Mouse (Mus musculus): ENCODE data around the gene Cox17. TPM values are rescaled to one million over a fixed set of nuclear protein-coding genes. Genes with fewer than 3 reads are reported as not detected.

Gene Cox17
- polyA plus RNA-seq, 1 experiment = 256 TPM

DNA sequence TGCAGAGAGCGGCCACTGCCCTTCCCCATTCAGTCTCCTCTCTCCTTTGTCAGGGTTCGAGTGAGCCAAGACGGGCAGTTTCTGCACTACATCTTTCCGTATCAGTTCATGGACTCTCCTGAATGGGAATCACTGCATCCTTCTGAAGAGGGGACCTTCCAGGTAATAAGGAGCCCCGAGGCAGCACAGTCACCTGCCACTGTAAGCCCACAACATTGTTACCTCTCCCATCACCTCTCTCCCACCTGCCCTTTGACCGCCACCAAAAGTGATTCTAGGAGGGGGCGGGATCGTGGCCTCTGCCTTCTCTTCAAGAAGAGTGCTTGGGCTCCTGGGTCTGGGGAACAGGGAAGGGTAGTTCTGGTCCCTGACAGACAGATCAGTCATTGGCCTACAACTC is 22.6 kb downstream of the Cox17 start:
- Histone ChIP-seq H3K4me1 (ENCODE audit: control insufficient read depth, insufficient read depth, low read length) (peaks cover 8% of the 10 kb centered on the region), H3K27ac (ENCODE audit: insufficient read depth, low read length) (no peak overlapping the region), H3K27me3 (ENCODE audit: control insufficient read depth, insufficient read depth, low read length) (no peaks in the 10 kb centered on the region), H3K4me3 (replicated peaks; ENCODE audit: insufficient read depth, low read depth, low read length) (no peak overlapping the region)
- no peak for DNase-seq
- 94% methylated on average over 8 of the region's 8 CpGs for whole genome bisulfite sequencing
- TF ChIP-seq POLR2A (IDR thresholded peaks at IDR 0.05; ENCODE audit: borderline replicate concordance, insufficient read depth, low read length) (no peak), CTCF (IDR thresholded peaks at IDR 0.05; ENCODE audit: borderline replicate concordance, insufficient read depth, low read depth, low read length) (no peak)

DNA sequence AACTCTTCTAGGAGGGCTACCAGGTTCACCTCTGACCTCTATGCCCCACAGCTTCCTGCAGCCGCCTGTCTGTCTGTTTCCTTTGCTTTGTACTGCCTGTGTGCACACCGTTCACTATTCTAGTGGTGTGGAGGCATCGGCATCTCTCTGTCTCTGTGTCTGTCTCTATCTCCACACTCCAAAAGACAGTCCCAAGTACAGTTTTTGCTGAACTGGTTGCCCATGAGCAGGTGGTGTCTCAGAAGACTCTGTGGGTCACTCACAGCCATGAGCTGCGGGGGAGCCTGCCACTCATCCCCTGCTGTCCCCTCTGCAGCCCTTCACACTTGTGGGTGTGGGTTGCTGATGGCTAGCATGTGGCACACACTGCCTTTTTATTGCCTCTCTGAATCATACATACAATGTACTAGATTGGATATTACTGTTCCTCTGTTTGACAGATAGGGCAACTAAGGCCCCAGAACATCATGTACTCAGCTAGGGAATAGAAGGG is 23.2 kb downstream of the Cox17 start:
- peaks cover 8% of the 10 kb centered on the region for H3K4me1 ChIP-seq (ENCODE audit: control insufficient read depth, insufficient read depth, low read length)
- no peak overlapping the region for H3K27ac ChIP-seq (ENCODE audit: insufficient read depth, low read length)
- TF ChIP-seq POLR2A (IDR thresholded peaks at IDR 0.05; ENCODE audit: borderline replicate concordance, insufficient read depth, low read length) (no peak), CTCF (IDR thresholded peaks at IDR 0.05; ENCODE audit: borderline replicate concordance, insufficient read depth, low read depth, low read length) (no peak)
- DNase-seq = no peak
- WGBS = 95% methylated on average over 4 of the region's 4 CpGs
- no peaks in the 10 kb centered on the region for H3K27me3 ChIP-seq (ENCODE audit: control insufficient read depth, insufficient read depth, low read length)
- no peak overlapping the region for H3K4me3 ChIP-seq (replicated peaks; ENCODE audit: insufficient read depth, low read depth, low read length)

DNA sequence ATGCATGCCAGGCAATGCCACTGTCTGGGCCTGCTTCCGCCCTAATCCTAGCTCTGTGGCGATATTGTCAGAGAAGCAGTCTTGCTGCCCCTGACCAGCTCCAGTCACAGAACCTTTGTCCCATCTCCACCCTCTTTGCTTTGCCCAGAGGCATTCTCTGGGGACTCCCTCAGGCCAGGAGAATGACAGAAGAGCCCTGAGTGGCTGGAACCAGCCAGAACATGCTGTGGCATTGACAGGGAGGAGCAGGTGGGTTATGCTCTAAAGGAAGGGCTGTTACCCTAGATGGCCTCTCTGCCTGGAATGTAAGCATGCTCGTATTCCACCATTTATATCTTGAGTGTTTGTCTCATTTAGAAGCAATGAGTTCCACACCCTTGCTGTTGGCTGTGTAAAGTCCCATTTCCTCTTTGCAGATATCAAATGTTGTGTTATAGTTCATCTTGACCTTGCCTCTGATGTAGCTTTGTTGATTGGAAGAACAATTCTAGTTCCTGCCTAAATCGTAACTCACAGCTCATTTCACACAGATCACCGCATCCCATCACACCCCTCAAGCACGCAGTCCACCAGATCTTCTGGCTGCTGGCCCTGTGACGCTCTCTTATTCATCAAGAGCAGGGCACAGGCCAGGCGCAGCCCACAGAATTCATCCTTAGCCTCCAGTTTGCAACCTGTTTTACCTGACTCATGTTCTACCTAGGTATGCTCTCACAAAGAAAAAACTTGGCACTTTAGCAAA is 24.0 kb downstream of the Cox17 start:
- peaks cover 8% of the 10 kb centered on the region for H3K4me1 ChIP-seq (ENCODE audit: control insufficient read depth, insufficient read depth, low read length)
- no peak overlapping the region for H3K4me3 ChIP-seq (replicated peaks; ENCODE audit: insufficient read depth, low read depth, low read length)
- TF ChIP-seq CTCF (IDR thresholded peaks at IDR 0.05; ENCODE audit: borderline replicate concordance, insufficient read depth, low read depth, low read length) (no peak), POLR2A (IDR thresholded peaks at IDR 0.05; ENCODE audit: borderline replicate concordance, insufficient read depth, low read length) (no peak)
- 68% methylated on average over 8 of the region's 8 CpGs for WGBS
- H3K27me3 ChIP-seq (ENCODE audit: control insufficient read depth, insufficient read depth, low read length) = no peaks in the 10 kb centered on the region
- no peak for DNase-seq
- no peak overlapping the region for H3K27ac ChIP-seq (ENCODE audit: insufficient read depth, low read length)

DNA sequence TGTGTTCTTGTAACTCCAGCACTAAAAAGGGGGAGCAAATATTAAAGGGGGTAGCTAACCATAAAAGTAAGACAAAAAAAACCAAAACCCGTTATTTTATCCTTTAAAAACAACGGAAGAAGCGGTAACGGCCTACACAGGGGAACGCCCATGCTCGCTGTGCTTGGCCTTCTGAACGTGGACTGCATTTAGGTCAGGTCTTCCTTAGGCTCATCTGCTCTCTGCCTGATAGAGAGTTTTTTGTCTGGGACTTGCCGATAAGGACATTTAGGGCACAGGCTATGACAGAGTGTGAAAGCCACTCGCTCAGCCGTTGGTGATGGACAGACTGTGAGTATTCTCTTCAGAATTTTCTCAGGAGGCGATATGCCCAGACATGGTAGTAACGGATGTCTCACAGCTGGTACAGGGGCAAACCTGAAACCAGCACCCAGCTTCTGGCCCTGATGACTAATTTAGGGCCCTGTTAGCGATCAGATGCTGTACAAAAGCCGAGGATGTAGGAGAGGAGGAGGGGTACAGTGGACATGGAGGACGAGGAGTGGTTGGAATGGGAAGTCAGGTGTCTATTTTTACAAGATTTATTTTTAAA is 25.0 kb downstream of the Cox17 start:
- DNase-seq = no peak
- WGBS = 93% methylated on average over 15 of the region's 15 CpGs

DNA sequence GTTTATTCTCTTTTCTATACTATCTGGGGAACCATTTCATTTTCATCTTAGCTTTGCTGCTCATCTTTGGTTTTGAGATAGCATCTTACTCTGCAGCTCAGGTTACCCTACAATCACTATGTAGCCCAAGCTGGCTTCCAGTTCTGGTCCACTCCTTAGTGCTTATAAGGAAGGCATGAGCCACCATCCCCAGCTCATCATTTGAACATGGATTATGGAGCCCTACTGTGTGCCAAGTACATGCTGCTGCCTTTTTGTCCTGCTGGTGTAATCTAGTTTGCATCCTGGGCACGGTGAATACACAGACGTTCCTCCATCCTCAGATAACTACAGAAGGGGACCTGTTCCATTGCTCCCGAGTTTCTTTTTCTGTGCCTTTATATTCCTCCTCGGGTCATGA is 26.1 kb downstream of the Cox17 start:
- no peak for DNase-seq
- Histone ChIP-seq H3K27ac (ENCODE audit: insufficient read depth, low read length) (no peak overlapping the region), H3K4me1 (ENCODE audit: control insufficient read depth, insufficient read depth, low read length) (peaks cover 8% of the 10 kb centered on the region), H3K4me3 (replicated peaks; ENCODE audit: insufficient read depth, low read depth, low read length) (no peak overlapping the region), H3K27me3 (ENCODE audit: control insufficient read depth, insufficient read depth, low read length) (no peaks in the 10 kb centered on the region)
- WGBS = 90% methylated on average over 4 of the region's 4 CpGs
- no peak for TF ChIP-seq POLR2A (IDR thresholded peaks at IDR 0.05; ENCODE audit: borderline replicate concordance, insufficient read depth, low read length)
- TF ChIP-seq CTCF (IDR thresholded peaks at IDR 0.05; ENCODE audit: borderline replicate concordance, insufficient read depth, low read depth, low read length) = no peak

More for the DNA sequence above, 25.0 kb downstream of the Cox17 start:
- Histone ChIP-seq H3K27me3 (ENCODE audit: control insufficient read depth, insufficient read depth, low read length) (no peaks in the 10 kb centered on the region), H3K27ac (ENCODE audit: insufficient read depth, low read length) (no peak overlapping the region), H3K4me1 (ENCODE audit: control insufficient read depth, insufficient read depth, low read length) (peaks cover 8% of the 10 kb centered on the region), H3K4me3 (replicated peaks; ENCODE audit: insufficient read depth, low read depth, low read length) (no peak overlapping the region)
- TF ChIP-seq POLR2A (IDR thresholded peaks at IDR 0.05; ENCODE audit: borderline replicate concordance, insufficient read depth, low read length) (no peak), CTCF (IDR thresholded peaks at IDR 0.05; ENCODE audit: borderline replicate concordance, insufficient read depth, low read depth, low read length) (no peak)

DNA sequence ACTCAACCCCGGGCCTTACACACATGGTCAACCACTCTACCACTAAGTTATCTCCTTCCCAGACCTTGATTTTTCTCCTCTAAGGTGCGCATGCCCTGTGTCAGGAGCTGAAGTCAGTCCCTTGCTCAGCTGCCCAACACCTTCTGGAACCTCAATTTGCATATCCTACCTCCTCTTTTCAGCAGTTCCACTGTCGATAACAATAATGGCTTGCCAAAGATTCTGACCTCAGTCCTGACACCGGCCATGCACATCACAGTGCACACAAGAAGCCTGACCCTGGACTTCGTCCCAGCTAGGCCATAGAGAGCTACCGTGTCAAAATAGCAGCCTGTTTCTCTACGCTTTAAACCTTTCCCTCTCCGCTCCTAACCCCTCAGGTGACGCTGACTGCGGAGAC is 26.6 kb downstream of the Cox17 start:
- Histone ChIP-seq H3K27me3 (ENCODE audit: control insufficient read depth, insufficient read depth, low read length) (no peaks in the 10 kb centered on the region), H3K27ac (ENCODE audit: insufficient read depth, low read length) (no peak overlapping the region), H3K4me3 (replicated peaks; ENCODE audit: insufficient read depth, low read depth, low read length) (no peak overlapping the region), H3K4me1 (ENCODE audit: control insufficient read depth, insufficient read depth, low read length) (peaks cover 7% of the 10 kb centered on the region)
- no peak for DNase-seq
- TF ChIP-seq POLR2A (IDR thresholded peaks at IDR 0.05; ENCODE audit: borderline replicate concordance, insufficient read depth, low read length) = no peak
- TF ChIP-seq CTCF (IDR thresholded peaks at IDR 0.05; ENCODE audit: borderline replicate concordance, insufficient read depth, low read depth, low read length) = no peak
- WGBS = 82% methylated on average over 10 of the region's 10 CpGs

DNA sequence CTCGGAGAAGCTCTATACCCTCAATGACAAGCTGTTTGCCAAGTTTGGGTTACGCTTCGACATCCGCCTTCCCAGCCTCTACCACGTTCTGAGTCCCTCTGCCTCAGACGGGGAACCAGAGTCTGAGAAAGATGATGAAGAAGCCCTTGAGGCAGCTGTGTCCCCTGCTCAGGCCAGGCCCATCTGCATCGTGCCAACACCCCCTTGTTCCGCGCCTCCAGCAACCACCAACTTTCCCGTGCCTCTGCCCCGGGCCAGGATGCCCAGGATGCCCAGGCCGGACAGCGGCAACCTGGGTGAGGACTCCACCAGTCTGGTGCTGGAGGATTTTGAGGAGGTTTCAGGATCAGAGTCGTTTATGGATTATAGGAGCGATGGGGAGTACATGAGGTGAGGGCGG is 27.1 kb downstream of the Cox17 start:
- WGBS = 76% methylated on average over 16 of the region's 16 CpGs
- Histone ChIP-seq H3K4me1 (ENCODE audit: control insufficient read depth, insufficient read depth, low read length) (peaks cover 4% of the 10 kb centered on the region), H3K27me3 (ENCODE audit: control insufficient read depth, insufficient read depth, low read length) (no peaks in the 10 kb centered on the region), H3K4me3 (replicated peaks; ENCODE audit: insufficient read depth, low read depth, low read length) (no peak overlapping the region), H3K27ac (ENCODE audit: insufficient read depth, low read length) (no peak overlapping the region)
- no peak for DNase-seq
- no peak for TF ChIP-seq POLR2A (IDR thresholded peaks at IDR 0.05; ENCODE audit: borderline replicate concordance, insufficient read depth, low read length)
- no peak for TF ChIP-seq CTCF (IDR thresholded peaks at IDR 0.05; ENCODE audit: borderline replicate concordance, insufficient read depth, low read depth, low read length)

Data from cerebellum, adult 2 months (tissue).